Mouse (Mus musculus) thymus, postnatal 0 days (tissue): ENCODE results near the gene Lamc1. TPM values are rescaled to one million over a fixed set of nuclear protein-coding genes. Genes with fewer than 3 reads are reported as not detected.
"Not testable (repeated sequence)": the region's sequence is repeated elsewhere in the genome, so short reads cannot be mapped to it uniquely, and the experiment has no call there.

Experiments
- DNase-seq: peaks from one replicate; pipeline ENCODE4 v3.0.0-alpha.2; 2015; ENCODE audit warnings: low spot score
- polyA plus RNA-seq: library from polyadenylated mRNA; unstranded; fragments of >200 nt; fragmentation: Nextera tagmentation; extraction: Ambion mirVana; gene quantifications from 2 replicates; pipeline ENCODE4 v1.2.1, GENCODE M21; 2015

Gene Lamc1
- polyA plus RNA-seq, 1 experiment from 2014 or later: 14.4 TPM

DNA sequence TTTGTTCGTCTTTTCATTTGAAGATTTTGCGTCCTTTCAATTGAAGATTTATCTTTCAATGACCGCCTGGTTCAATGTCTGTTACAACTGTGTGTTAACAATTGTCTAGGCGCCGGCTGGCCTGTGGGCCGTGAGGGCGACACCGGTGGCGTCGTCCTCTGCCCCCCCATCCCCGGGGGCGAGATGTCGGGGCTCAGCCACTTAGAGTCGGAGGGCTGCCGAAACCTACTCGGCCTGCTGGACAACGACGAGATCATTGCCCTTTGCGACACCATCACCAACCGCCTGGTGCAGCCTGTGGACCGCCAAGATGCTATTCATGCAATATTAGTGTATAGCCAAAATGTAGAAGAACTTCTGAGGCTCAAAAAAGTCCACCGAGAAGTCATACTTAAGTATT lies 27.3 kb downstream of the Lamc1 start:
- DNase-seq: not testable (repeated sequence)

DNA sequence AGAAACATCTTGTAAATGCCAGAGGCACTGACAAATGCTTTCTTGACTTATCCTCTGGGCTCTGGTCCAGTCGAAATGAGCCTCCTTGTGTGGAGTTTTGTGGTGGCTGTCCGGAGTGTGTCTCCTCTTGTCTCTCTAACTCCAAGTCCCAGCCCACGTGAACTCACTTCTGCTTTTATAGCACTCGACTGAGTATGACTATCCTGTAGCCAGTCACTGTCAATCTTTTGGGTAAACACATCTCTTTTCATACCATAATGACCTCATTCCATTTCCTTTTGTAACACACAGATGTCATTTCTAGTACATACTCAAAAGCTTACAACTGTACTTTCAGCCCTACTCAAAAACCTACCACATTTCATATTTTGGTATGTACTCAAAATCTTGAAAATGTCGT lies 33.1 kb downstream of the Lamc1 start:
- DNase-seq: peak; percentile 68

DNA sequence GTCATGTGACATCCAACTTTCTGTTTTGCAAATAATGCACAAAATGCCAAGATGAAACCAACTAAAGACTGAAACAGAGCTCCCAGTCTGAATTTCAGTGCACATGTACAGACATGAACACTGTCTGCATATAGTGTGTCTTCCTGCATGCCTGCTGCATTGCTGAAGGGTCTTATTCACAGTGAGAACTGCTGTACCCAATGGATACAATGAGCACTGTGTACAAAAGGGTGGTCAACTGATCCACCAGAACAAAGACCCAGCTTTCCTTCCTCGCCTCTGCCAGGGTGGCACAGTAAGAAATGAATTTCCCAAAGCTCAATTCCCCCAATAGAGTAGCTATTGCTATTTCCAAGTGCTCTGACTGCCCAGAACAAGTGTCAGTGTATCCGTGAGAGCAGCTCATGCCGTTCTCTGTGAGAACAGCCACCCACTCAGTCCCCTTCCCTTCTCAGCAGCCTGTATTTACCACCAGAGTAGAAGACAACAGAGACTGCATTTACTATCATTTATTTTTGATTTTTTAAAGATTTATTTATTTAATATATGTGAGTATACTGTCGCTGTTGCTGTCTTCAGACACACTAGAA lies 34.7 kb downstream of the Lamc1 start:
- DNase-seq: not testable (repeated sequence)

DNA sequence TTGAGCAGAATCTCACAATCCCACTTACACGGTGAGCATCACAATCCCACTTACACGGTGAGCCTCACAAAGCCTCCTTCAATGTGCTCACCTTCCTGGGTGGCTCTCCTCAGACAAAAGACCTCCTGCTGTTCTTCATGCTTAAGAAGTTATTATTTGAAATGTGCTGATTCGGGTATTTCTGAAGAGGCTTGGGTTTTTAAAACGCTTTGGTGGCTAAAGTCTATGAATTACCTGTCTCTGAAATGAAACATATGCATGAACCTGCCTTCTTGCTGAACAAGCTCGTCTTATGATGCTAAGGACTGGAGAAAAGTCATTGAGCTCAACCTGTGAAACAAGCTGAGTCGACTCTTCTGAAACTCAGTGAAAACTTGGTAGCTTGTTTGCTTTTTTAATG lies 36.6 kb downstream of the Lamc1 start:
- no peak for DNase-seq

DNA sequence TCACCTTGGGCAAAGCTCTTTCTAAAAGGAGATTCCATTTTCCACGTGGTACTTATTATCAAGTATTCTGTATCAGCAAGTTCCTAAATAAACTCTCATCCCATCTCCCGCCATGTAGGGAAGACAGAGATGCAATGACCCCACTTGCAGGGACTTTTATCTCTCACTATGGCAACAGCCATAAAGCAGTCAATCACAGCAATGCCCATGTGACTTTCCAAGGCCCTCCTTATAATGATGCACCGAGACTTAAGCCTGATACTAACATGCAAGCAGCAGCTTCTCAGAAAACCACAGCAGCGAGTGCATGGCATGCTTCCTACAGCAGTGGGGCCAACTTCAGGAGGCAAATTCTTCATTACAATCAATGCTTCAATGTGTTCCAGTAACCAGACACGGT lies 39.7 kb downstream of the Lamc1 start:
- no peak for DNase-seq

DNA sequence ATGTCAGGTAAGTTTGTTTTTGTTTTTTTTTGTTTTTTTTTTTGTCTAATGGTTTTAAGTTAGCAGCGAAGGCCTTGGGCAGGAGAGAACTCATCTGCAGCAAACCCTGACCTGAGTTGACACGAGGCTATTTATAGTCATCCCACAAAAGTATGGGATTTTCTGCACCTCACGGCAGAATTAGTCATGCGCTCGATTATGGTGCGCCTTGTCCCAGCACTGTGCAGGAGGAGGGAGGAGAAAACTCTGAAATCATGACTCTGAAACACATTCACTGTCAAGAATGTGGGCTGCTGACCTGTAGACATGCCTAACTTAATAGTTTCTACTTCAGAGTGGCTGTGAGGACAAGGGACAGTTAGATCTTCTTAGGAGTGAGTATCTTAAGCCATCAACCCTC lies 40.4 kb downstream of the Lamc1 start:
- no peak for DNase-seq

DNA sequence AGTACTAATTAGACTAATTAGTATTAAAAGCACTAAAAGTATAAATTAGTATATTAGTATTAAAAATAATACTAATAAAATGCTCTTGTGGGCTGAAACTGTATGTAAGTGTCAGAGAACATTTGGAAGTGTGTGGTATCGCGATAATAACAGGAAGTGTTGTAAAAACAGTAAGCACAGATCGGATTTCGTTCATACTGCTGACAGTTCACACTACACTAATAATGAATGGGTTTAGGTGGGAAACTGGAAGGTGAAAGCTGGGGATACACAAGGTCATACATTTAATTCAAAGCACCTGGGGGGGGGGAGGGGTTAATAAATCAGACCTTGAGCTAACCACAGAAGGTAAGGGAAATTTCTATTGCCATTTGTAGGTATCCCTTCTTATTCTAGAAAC lies 41.2 kb downstream of the Lamc1 start:
- DNase-seq: no peak

DNA sequence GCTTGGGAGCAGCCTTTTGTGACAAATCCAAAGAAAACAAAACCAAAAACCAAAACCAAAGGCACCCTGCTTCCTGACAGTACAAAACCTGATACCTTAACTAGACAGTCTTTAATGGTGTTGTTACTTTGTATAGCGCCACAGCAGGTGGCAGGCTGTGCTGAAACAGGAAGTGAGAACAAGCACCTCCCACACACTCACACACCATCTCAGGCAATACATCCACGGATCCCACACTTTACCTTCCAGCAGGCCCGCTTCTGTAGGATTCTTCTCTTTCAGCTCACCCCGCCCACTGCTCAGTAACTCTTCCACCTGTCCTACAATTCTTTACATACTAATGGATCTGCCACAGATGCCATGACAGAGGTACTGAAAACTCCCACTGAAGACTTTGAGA lies 44.6 kb downstream of the Lamc1 start:
- DNase-seq: peak; percentile 62

DNA sequence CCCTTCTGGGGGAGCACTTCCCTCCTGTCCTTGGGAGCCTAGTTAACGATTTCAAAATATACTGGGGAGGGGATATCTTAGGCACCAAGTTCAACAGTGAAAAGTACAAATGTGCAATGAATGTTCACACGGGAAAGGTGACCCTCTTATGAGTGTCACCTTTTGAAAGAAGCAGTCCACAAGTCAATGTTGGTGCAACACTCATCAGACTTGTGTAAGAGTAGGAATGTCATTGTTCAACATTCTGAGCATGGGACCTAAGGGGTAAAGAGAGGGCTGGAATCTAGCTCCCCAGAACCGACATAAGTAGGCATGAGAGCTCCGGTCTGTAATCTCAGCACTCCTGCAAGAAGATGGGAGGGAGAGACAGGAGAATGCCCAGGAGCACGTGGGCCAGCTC lies 45.1 kb downstream of the Lamc1 start:
- no peak for DNase-seq

DNA sequence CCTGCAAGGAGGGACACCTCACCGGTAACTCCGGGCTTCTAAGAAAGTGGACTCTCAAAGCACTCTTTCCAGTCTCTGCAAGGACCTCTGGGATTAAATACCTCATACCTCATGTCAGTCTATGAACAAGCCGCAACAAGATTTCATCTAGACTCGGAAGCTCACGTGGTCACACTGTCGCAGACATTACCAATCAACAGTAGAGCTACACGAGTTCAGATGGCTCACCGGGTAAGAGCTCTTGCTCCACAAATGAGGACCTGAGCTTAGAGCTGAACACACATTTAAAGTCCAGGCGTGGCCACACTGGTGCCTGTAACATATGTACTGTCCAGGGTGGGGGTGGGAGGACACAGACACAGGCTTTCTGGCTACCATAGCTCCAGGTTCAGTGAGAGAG lies 46.4 kb downstream of the Lamc1 start:
- no peak for DNase-seq

DNA sequence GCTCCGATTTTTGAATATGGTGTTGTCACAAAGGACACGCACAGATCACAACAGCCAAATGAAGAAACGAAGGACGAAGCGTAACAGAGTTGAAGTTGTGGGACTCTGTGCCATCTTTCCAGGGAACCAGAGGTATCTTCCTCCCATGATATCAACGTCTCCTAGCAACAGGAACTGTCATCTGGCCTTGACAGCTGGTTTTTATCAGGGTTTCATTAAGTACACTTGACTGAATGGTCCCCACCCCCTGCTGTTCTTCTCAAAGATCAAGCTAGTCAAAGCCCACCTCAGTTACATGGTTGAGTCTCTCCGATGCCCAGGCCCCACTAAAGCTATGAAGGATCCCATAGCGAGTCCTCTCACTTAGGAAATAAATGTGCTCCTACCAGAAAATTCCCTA lies 47.4 kb downstream of the Lamc1 start:
- no peak for DNase-seq

DNA sequence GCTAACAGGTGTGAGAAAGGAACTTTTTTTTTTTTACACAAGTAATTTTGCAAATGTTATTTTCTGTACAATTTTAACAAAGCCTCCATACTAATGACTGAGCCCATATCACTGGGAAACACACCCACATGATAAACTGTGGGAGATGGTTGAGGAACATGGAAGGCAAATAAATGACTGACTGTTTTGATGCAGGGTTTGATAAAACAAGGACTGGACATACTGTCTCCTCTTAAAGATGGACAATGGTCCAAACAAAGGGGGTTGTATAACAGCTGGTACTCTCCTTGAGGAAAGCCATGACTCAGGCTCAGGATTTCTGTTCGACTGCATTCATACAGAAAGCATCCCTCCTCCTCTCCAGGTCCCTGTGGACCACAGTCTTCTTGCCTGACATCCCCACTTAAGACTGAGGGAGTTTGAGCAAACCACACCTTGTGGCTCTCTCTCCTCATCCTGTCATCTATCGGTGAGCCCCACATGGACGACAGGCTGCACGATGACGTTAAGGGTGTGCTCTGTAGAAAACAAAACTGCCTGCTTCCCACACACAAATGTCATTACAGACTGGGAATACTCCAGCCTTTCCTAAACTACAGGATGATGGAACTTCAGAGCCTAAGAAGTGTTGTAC lies 50.1 kb downstream of the Lamc1 start:
- DNase-seq: no peak

DNA sequence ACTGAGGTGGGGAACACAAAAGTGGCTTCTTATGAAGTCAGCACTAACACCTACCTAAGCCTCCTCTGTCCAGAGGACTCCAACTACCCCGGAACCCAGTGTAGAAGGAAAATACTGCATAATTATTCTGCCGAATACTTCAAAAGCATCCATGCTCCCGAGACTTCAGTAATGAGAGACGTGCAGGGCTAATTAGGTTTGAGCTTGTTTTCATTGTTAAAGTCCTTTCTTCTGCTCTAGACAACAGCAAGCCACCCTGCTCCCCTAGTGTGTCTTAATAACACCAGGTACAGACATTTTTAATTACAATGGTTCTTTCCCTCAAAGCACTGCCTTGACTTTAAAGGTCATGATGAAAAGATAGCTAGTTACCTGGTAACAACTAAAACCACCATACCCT lies 51.1 kb downstream of the Lamc1 start:
- no peak for DNase-seq

DNA sequence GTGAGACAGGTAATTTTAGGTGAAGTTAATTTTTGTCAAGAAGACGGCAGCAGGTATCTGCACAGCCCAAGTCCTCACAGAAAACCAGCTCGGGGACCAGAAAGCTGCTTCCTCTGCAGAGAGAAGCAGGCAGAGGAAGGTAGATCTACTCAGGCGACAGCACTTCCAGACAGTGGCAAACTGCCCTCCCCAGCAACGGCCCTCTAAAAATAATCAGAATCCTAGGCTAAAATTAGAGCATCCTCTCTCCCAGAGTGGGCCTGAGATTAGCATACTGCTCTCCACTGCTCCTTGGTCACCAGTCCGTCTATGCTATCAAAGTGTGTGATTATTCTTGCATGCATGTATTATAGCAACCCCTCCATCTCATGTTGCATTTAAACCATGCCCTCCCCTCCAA lies 52.2 kb downstream of the Lamc1 start:
- no peak for DNase-seq

DNA sequence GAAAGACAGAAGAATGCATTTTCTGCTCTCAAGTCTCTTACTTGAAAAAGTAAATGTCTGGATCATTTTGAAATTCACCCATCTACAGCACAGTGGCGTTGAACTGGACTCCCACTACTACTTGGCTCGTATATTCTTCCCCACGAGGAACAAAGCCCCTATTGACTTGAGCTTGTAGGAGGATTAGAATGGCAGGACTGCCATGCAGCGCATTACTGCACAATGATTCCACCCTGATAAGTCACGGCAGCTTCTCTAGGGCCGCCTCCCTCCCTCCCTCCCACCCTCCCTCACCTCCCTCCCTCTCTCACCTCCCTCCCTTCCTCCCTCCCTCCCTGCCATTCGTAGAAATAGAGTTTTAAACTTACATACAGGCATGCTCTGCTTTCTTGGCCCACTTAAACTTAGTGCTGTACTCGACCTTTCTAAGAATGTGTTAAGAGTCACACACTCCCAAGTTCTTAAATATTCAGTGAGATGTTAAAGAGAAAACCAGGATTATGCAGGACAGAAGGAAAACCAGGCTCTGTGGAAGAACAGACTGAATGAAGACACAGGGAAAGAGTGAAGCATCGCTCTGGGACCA lies 54.5 kb downstream of the Lamc1 start:
- no peak for DNase-seq

DNA sequence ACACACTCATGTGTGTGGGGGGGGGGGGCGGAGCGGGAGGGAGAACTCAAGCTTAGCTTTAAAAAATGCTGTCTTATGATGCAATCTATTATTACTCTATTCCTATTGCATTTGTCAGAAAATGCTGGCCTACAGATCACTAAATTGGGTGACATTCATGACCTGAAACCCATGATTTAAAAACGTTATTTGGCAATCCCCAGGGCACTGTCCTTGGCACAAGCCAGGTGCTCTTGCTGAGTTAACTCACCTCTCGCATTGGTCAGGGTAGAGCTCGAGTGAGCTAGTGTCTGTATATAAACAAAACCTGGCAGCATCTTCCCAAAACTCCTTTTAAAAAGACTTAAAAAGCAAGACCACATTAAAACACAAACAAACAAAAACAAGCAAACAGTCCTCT lies 57.1 kb downstream of the Lamc1 start:
- DNase-seq: no peak

DNA sequence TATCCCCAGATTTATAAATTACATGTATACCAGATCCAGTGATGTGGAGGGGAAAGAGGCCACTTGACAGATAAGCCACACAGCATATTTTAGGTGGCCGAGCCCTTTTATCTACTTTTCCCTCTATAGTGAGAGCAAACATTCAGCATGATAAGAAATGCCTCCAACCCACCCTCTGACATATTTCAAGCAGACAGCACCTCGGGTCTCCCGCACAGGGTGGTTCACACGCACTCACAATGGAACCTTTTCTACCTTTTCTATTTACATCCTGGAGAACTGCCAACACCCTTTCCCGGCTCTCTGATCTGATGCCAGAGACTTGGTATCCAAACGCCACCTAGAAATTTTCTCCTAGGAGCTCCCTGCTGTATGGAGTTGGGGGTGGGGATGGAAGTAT lies 58.0 kb downstream of the Lamc1 start:
- no peak for DNase-seq

DNA sequence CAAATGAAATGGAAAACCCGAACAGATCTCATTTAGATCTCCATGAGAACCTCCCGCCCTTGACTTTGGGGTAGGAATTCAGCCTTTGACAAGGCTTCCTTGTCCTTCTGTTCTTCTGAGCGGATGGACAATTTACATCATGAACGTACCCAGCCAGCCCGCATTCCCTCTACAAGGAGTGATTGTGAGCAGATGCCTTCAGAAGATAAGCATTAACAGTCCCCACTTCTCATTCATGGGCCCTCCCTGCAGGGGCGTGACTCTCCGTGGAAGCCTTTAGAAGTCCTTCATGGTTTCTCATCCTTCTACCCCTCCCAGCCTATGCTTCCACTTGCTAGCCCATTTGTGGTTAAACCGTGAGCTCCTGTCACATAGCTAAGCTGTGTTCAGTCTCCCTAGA lies 58.9 kb downstream of the Lamc1 start:
- DNase-seq: no peak

DNA sequence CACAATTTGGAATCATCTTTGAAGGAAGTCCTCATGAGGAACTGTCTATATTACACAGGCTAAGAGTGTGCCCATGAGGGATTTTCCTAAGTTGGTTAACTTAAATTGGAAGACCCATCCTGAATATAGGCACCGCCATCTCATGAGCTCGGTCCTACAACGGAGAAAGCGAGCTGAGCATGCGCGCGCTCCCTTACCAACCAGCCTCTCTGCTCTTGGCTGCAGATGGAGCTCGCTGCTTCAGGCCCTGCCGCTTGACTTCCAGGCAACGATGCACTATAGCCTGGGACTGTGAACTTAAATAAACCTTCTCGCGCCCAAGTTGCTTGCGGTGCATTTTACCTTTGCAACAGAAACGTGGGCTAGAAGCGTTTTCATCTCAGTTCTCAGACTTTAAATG lies 61.8 kb downstream of the Lamc1 start:
- DNase-seq: no peak

DNA sequence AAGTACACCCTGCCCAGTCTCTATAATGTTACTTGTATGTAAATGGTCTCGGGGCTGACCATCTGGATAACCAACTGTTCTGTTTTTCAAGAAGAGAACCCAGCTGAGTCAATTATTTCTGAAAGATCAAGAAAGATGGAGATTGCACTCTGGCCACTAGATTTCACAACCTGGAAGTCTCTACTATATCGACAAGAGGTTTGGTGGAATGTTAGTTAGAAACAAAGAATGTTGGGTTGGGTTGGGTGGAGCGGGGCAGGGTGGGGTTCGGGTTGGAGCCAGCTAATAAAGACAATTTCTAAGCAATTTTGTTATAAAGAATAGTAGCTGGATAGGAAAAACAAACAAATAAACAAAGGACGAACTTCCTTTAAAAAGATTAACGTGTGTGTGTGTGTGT lies 62.9 kb downstream of the Lamc1 start:
- no peak for DNase-seq

DNA sequence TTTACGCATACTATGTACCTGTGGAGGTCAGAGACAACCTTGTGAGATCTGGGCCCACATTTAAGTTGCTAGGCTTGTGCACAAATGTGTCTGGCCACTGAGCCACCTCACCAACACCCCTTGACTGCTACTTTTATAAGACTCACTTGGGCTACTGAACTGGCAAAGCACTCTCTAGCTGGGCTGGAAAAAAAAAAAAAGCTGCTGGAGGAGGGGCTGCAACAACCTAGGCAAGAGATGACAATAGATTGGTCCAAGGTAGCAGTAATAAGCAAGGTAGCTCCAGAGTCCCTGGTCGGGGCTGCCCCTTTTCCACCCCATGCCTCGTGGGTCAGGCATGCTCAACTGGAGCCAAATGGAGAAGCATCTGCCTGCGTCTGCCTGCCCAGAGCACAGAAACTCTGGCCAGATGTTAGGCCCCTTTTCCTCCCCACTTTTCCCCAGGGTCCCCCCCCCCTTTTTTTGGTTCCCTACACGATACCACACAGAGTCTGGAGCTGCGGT lies 63.7 kb downstream of the Lamc1 start:
- DNase-seq: no peak

DNA sequence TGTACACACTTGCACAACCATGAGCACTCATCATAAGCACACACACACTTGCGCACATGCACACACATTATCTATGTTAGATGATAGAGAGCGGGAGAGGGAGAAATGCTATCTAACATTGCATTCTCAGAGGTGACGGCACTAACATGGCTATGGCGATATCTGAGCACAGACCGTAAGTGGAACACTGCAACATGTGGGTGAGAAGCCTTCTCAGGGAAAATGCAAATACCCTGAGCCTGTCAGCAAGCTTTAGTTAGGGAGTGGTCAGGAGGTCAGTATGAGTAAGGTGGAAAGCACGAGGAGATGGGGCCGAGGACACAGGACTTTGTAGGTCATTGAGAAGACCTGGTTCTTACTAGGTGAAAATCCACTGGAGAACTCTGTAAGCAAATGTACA lies 64.3 kb downstream of the Lamc1 start:
- DNase-seq: no peak

DNA sequence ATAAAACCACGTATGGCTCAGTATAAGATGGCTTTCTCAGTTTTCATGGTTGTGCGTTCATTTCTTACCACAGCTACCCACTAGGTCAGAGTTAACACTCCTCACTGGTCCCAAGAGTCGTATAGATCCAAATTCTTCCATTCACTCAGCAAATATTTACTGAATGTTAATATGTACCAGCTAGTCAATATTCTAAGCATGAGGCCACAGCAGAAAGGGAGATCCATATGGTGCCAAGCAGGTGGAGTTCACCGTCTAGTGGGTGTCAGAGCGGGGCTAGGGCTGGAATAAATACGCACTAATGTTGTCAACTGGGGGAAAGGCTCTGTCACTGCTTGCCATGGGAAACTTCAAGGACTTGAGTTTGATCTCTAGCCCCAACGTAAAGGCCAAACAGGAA lies 64.9 kb downstream of the Lamc1 start:
- DNase-seq: no peak
